Mouse (Mus musculus) megakaryocyte-erythroid progenitor cell, adult 5-6 weeks (primary cell): ENCODE measurements around the gene Dus2. TPM values are rescaled to one million over a fixed set of nuclear protein-coding genes. Genes with fewer than 3 reads are reported as not detected.
A peak's percentile ranks its signal among the peaks of the same experiment; 100 is the strongest.

ENCODE experiments used
- ATAC-seq: replicated peaks from 2 replicates; pipeline ENCODE4 v1.8.0; 2016; ENCODE audit warnings: mild to moderate bottlenecking, inconsistent platforms; ENCODE audit not compliant: severe bottlenecking, poor library complexity, low FRiP score, low TSS enrichment
- total RNA-seq, 2 experiments: library from RNA; stranded (forward) in 1 of 2; stranded (reverse) in 1 of 2; fragments of 200-1000, 215-1000 nt in 1 of 2; fragments of >200 nt in 1 of 2; fragmentation: Nextera tagmentation in 1 of 2; gene quantifications; 2 replicates each; pipeline ENCODE4 v1.2.3; 2014 to 2017

Dus2 gene
- total RNA-seq, 2 experiments from 2014 or later: 22.5 to 28.9 TPM

DNA sequence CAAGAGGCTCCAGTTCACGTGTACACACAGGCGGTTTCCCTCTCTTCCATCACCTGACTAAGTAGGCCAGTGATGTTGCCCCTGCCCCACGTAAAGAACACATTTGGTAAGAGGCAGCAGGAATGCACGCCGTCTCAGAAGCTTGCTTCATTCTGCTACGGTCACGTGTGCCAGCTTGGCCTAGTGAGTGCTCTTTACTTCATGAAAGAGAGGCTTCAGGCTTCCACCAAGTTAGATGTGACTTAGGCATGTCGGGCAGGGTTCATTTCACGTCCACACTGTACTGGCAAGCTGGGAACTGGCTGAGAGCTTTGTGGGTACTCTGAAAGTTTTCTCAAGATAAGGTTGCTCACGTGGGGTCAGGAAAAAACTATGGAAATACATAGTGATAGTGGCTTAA is 47.6 kb downstream of the Dus2 start:
- no peak for ATAC-seq

- ATAC-seq: no peak
Measured at GRCm38 (mm10) chr8:106039605-106040004, 48.5 kb downstream of the Dus2 start.

- ATAC-seq: no peak
Measured at GRCm38 (mm10) chr8:106040218-106040617, 49.1 kb downstream of the Dus2 start.

- ATAC-seq: no peak
Measured at GRCm38 (mm10) chr8:106043055-106043454, 51.9 kb downstream of the Dus2 start.

GRCm38 (mm10) chr8:106044151-106044550 is 53.0 kb downstream of the Dus2 start:
- ATAC-seq: peak; percentile 31; the same call in 1 of the 2 replicates

- no peak for ATAC-seq
Measured at GRCm38 (mm10) chr8:106046872-106047559, 55.9 kb downstream of the Dus2 start.

- no peak for ATAC-seq
Measured at GRCm38 (mm10) chr8:106047854-106048630, 56.9 kb downstream of the Dus2 start.

DNA sequence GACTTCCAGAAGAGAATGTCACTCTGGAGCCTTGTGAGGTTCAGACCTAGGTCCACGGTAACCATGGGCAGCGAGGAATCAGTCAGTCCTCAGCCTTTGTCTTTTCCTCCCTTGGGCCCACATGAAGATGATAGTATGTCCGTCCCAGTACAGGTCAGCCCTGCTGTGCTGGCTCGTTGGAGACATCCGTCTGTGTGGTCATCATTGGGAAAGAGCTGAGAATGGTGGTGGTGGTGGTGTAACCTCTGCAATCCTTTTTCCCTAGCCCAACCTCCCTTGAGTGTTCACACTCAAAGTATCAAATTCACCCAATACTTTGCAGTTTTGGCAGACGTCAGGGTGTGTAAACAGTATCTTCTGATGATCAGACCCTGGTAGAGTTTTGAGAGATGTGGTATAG is 58.7 kb downstream of the Dus2 start:
- no peak for ATAC-seq

GRCm38 (mm10) chr8:106051068-106051467 is 59.9 kb downstream of the Dus2 start:
- ATAC-seq: no peak

- no peak for ATAC-seq
Measured at GRCm38 (mm10) chr8:106052510-106053089, 61.5 kb downstream of the Dus2 start.

DNA sequence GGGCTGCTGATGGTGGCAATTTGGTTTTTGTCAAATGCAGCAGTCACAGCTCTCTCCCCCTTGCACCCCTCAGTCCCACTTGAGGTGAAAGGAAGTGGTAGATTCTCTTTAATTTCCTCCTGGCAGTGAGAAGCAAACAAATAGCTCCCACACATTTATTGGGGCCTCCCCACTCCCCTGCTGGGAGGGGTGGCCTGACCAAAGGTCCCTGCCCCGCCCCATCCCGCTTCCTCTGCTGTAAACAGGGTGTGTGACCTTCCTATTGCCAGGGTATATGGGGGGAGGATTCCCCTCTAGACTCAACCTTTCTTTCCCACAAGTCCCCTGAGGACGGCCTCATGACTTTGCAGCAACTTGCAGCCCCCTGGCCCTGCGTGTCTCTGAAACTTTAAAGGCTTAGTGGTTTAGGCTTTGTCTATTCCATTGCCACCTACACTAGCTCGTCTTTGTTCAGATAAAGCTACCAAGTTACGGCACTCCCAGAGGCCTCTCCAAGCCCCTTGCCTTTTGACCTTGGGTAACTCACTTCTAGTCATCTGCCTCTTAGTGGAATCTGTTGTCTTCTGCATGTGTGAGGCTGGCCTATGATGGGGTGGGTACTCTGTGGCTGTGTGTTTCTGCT is 63.2 kb downstream of the Dus2 start:
- ATAC-seq: no peak

DNA sequence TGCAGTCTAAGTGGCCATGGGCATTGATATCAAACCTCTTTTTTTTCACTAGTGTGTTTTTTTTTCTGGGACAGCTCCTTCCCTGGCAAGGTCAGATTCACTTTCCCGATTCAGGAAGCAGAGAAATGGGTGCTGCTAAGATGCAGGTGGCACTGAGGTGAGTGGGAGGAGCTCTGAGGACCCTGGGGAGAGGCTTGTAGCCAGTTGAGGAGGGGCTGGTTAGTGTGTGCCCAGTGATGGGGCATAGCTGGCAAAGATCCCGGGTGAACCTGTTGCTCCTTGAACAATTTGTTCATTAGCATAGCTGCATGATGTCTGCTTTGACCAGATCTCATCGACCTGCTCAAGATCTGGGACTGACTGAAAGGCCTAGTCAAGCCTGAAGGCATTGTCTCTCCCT is 63.9 kb downstream of the Dus2 start:
- no peak for ATAC-seq

- ATAC-seq: no peak
Measured at GRCm38 (mm10) chr8:106056455-106056982, 65.4 kb downstream of the Dus2 start.

GRCm38 (mm10) chr8:106058731-106059612 is 67.8 kb downstream of the Dus2 start, which contains the start of gene Nfatc3:
Gene Nfatc3 (plus strand): TSS chr8:106058840.
- ATAC-seq: peak; percentile 90

DNA sequence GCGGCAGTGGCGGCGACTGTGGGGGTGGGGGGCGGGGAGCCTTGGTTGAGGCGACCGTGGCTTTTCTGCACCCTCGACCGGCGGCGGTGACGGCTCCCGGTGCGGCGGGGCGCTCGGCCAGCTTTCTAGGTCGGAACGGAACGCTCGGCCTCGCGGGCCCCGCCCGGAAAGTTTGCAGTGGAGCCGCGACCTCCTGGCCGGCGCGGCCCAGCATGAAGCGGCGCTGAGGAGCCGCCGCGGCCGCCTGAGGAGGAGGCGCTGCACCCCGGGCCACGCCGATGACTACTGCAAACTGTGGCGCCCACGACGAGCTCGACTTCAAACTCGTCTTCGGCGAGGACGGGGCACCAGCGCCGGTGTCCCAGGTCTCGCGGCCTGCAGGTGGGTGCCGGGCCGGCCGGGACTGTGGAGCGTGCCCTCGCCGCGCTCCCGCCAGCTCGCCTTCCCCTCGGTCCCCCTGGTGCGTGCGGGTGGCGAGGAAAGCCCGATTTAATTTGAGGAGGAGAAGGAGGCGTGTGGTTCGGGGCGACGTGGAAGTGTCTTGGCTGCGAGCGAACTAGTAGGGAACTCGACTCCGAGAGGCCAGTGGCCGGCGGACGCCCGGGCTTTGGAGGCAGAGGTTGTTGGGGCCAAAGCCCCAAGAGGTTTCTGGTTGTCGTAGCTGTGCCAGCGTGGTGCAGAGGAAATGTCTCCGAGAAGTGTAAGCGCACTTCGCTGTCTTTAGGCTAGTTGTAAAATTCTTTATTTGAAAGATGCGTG is 68.7 kb downstream of the Dus2 start:
- ATAC-seq: peak; percentile 14; the same call in 1 of the 2 replicates

DNA sequence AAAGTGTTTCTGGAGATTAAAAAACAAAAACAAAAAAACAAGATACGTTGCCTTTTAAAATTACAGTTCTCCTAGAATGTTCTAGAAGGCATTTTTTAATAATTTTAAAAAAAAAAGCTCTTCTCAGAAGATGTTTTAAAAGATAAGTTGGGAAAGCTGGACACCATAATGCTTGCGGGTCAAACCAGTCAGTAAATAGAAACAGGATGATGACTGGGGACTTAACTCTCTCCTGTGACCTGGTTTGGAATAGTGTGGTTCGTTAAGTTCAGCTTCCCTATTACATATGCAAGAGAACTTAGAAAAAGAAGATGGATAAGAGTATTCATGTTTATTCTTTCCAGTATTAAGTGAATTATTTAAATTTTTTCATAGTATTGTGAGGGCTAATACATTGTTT is 69.4 kb downstream of the Dus2 start:
- no peak for ATAC-seq

DNA sequence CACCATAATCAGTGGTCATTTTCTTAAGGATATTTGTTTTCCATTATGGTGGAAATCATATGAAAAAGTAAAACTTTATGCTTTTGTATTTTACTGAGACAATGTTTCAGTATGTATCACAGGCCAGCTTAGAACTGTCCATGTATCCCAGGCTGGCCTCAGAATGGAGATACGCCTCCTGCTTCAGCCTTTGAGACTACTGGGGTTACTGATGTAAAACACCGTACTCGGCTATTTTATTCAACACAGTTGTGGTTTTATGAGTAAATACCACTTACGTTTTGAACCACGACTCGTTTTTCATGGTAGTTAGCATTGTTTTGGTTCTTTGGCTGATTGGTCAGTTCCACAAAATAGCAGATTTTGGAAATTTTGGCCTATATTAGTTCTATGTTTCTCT is 70.5 kb downstream of the Dus2 start:
- ATAC-seq: no peak

DNA sequence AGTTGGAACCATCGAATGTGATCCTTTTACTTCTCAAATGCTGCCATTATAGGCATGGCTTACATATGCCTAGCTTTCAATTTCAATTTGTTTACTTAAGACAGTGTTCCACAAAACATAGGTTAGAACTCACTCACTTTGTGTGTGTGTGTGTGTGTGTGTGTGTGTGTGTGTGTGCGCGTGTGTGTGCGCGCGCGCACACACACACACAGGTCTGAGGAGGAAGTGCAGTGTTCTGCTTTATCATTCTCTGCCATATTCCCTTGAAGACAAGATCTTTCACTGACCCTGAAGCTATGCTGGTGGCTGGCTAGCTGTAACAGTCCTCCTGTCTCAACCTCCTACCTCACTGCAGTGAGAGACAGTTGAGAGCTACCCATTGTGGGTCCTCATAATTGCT is 71.9 kb downstream of the Dus2 start:
- ATAC-seq: no peak
